Mouse (Mus musculus) erythroid progenitor cell, adult 5-6 weeks (primary cell): ENCODE data around the gene Antxrl. TPM values are rescaled to one million over a fixed set of nuclear protein-coding genes. Genes with fewer than 3 reads are reported as not detected.

Experiments used
- ATAC-seq: replicated peaks from 2 replicates; pipeline ENCODE4 v1.8.0; 2016; ENCODE audit warnings: moderate number of reproducible peaks, mild to moderate bottlenecking, moderate TSS enrichment, inconsistent platforms; ENCODE audit not compliant: poor library complexity, low FRiP score, severe bottlenecking
- total RNA-seq, 2 experiments: library from RNA; stranded (forward) in 1 of 2; stranded (reverse) in 1 of 2; fragments of 150-400 nt in 1 of 2; fragments of 186-747, 209-891 nt in 1 of 2; gene quantifications; 2 replicates each; pipeline versions ENCODE4 v1.2.3 to v1.2.4; 2015 to 2017; ENCODE audit warnings: low replicate concordance in 2 of 2

The Antxrl gene
- total RNA-seq, 2 experiments from 2014 or later: not detected

- ATAC-seq: no peak
Observed at GRCm38 (mm10) chr14:34096161-34096560, 43.7 kb downstream of the Antxrl start.

- ATAC-seq: no peak
Observed at GRCm38 (mm10) chr14:34102601-34103000, 50.1 kb downstream of the Antxrl start, which contains the start of gene A630023A22Rik. Gene A630023A22Rik, minus strand, starts transcription at chr14:34102754.

GRCm38 (mm10) chr14:34103855-34104254 is 51.3 kb downstream of the Antxrl start:
- no peak for ATAC-seq

GRCm38 (mm10) chr14:34104892-34105291 is 52.4 kb downstream of the Antxrl start:
- no peak for ATAC-seq

GRCm38 (mm10) chr14:34106389-34107062 is 54.0 kb downstream of the Antxrl start:
- ATAC-seq: no peak

GRCm38 (mm10) chr14:34107594-34107993 is 55.1 kb downstream of the Antxrl start:
- no peak for ATAC-seq

- no peak for ATAC-seq
Observed at GRCm38 (mm10) chr14:34114311-34114710, 61.8 kb downstream of the Antxrl start.

GRCm38 (mm10) chr14:34119046-34119723 is 66.7 kb downstream of the Antxrl start:
- no peak for ATAC-seq

- ATAC-seq: no peak
Observed at GRCm38 (mm10) chr14:34120016-34120910, 67.8 kb downstream of the Antxrl start.

GRCm38 (mm10) chr14:34120923-34121351 is 68.4 kb downstream of the Antxrl start:
- ATAC-seq: no peak

GRCm38 (mm10) chr14:34121691-34122090 is 69.2 kb downstream of the Antxrl start:
- ATAC-seq: no peak

Other genes starting within 250 kb of the Antxrl start
- gene Gdf10, start 129.1 kb upstream of the Antxrl start, total RNA-seq (2015; ENCODE audit: low replicate concordance): not detected in 2 replicates
- gene Gdf10, start 129.1 kb upstream of the Antxrl start, total RNA-seq (2017; ENCODE audit: low replicate concordance): not detected in 2 replicates
- gene Gdf2, start 111.7 kb upstream of the Antxrl start, total RNA-seq (2015; ENCODE audit: low replicate concordance): not detected in 2 replicates
- gene Gdf2, start 111.7 kb upstream of the Antxrl start, total RNA-seq (2017; ENCODE audit: low replicate concordance): not detected in 2 replicates
- not detected in 2 replicates for gene Rbp3, start 98.7 kb upstream of the Antxrl start, total RNA-seq (2015; ENCODE audit: low replicate concordance)
- gene Rbp3, start 98.7 kb upstream of the Antxrl start, total RNA-seq (2017; ENCODE audit: low replicate concordance): not detected in 2 replicates
- gene Zfp488, start 73.9 kb upstream of the Antxrl start, total RNA-seq (2015; ENCODE audit: low replicate concordance): 0.84 TPM in 1 of 2 replicates, not detected in the other
- not detected in 2 replicates for gene Zfp488, start 73.9 kb upstream of the Antxrl start, total RNA-seq (2017; ENCODE audit: low replicate concordance)
- gene Gm30083, start 37.5 kb upstream of the Antxrl start, total RNA-seq (2015; ENCODE audit: low replicate concordance): not detected in 2 replicates
- gene Gm30083, start 37.5 kb upstream of the Antxrl start, total RNA-seq (2017; ENCODE audit: low replicate concordance): not detected in 2 replicates
- gene Gm5460, start 35.9 kb upstream of the Antxrl start, total RNA-seq (2015; ENCODE audit: low replicate concordance): not detected in 2 replicates
- gene Gm5460, start 35.9 kb upstream of the Antxrl start, total RNA-seq (2017; ENCODE audit: low replicate concordance): not detected in 2 replicates
- not detected in 2 replicates for gene Anxa8, start 33.3 kb downstream of the Antxrl start, total RNA-seq (2015; ENCODE audit: low replicate concordance)
- not detected in 2 replicates for gene Anxa8, start 33.3 kb downstream of the Antxrl start, total RNA-seq (2017; ENCODE audit: low replicate concordance)
- not detected in 2 replicates for gene A630023A22Rik, start 50.0 kb downstream of the Antxrl start, total RNA-seq (2015; ENCODE audit: low replicate concordance)
- gene A630023A22Rik, start 50.0 kb downstream of the Antxrl start, total RNA-seq (2017; ENCODE audit: low replicate concordance): not detected in 2 replicates
- not detected in 2 replicates for gene Npy4r, start 99.8 kb downstream of the Antxrl start, total RNA-seq (2015; ENCODE audit: low replicate concordance)
- not detected in 2 replicates for gene Npy4r, start 99.8 kb downstream of the Antxrl start, total RNA-seq (2017; ENCODE audit: low replicate concordance)
- not detected in 2 replicates for gene Gprin2, start 148.9 kb downstream of the Antxrl start, total RNA-seq (2015; ENCODE audit: low replicate concordance)
- not detected in 2 replicates for gene Gprin2, start 148.9 kb downstream of the Antxrl start, total RNA-seq (2017; ENCODE audit: low replicate concordance)
- gene Syt15, start 166.9 kb downstream of the Antxrl start, total RNA-seq (2015; ENCODE audit: low replicate concordance): not detected in 2 replicates
- not detected in 2 replicates for gene Syt15, start 166.9 kb downstream of the Antxrl start, total RNA-seq (2017; ENCODE audit: low replicate concordance)